In the genomic region with DNA sequence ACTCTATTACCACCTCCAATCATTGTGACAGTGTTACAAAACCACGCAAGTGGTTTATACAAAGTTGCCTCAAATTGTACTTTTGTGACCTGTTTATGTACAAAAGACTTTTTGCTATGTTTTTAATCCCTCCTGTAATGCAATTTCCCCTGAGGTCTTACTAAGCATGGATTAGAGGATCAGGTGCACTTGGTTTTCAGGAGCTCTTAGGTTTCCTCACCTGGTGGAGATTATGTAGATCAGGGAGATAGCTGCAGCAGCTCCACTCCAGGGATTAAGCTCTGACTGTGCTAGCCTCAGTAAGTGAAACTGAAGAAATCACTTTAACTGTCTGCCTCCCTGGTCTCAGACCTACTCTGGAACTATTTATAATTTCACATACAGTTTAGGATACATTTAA, we compare ENCODE assay signal across 16 mouse cellular contexts.
"Had no signal": no experiment of that assay in that cellular context is flagged by ENCODE, and none has a peak within 500 bp of the region (broad histone marks: within the 10 kb centered on the region; RNA-seq: fewer than 3 reads in every experiment).

No protein-coding gene starts in this region.

- H3K36me3 ChIP-seq: neural tube, embryonic 12.5 days; neural tube, embryonic 13.5 days; neural tube, embryonic 15.5 days; stomach, embryonic 15.5 days had no signal

- H3K4me1 ChIP-seq: neural tube, embryonic 12.5 days; neural tube, embryonic 13.5 days; neural tube, embryonic 15.5 days; stomach, embryonic 15.5 days had no signal

- H3K27me3 ChIP-seq: neural tube, embryonic 12.5 days; neural tube, embryonic 13.5 days; neural tube, embryonic 15.5 days; stomach, embryonic 15.5 days had no signal

- H3K4me3 ChIP-seq: neural tube, embryonic 12.5 days; neural tube, embryonic 13.5 days; neural tube, embryonic 15.5 days; stomach, embryonic 15.5 days had no signal

- DNase-seq: retina, postnatal 1 day; right cerebral cortex, adult 18-20 months; right cerebral cortex, postnatal 14 days; right cerebral cortex, postnatal 25 days; right cerebral cortex, postnatal 4 days; spleen, adult 18-20 months; thymus, adult 18-20 months; thymus, postnatal 14 days; thymus, postnatal 25 days; thymus, postnatal 36 days; thymus, postnatal 4 days had no signal

- H3K27ac ChIP-seq: neural tube, embryonic 12.5 days; neural tube, embryonic 13.5 days; neural tube, embryonic 15.5 days; stomach, embryonic 15.5 days; stomach, postnatal 0 days had no signal
